22 mouse cellular contexts compared by ENCODE assay signal in genomic region chr10:97189696-97190095, GRCm38 (mm10).
A peak's percentile ranks its signal among the peaks of the same experiment; 100 is the strongest.
DNase-seq lines count a peak whose midpoint lies in the region; ATAC-seq lines count a peak whose summit lies in the region.
"Had no signal": no experiment of that assay in that cellular context is flagged by ENCODE, and none has a peak within 500 bp of the region (broad histone marks: within the 10 kb centered on the region; RNA-seq: fewer than 3 reads in every experiment).

No protein-coding gene starts in this region.

- no peak for ATAC-seq in heart, embryonic 12.5 days (ENCODE audit: insufficient number of reproducible peaks, low FRiP score)
- ATAC-seq: activated CD4-positive, CD25-positive, alpha-beta regulatory T cell, adult 4 months; CD4-positive, CD25-positive, alpha-beta regulatory T cell, adult 4 months; Patski had no signal

- no peak overlapping the region for H3K9ac ChIP-seq in heart, embryonic 12.5 days

- no peaks in the 10 kb centered on the region for H3K9me3 ChIP-seq in heart, embryonic 12.5 days (replicated peaks)
- H3K9me3 ChIP-seq in midbrain, embryonic 10.5 days (replicated peaks), result no peaks in the 10 kb centered on the region

- H3K4me3 ChIP-seq in heart, embryonic 12.5 days, result no peak overlapping the region
- H3K4me3 ChIP-seq in midbrain, embryonic 10.5 days, result no peak overlapping the region

- no peak overlapping the region for H3K27ac ChIP-seq in heart, embryonic 12.5 days (ENCODE audit: poor library complexity, severe bottlenecking)
- H3K27ac ChIP-seq in midbrain, embryonic 10.5 days (replicated peaks), result no peak overlapping the region

- H3K4me2 ChIP-seq in heart, embryonic 12.5 days, result no peak overlapping the region

- H3K27me3 ChIP-seq in heart, embryonic 12.5 days (replicated peaks), result no peaks in the 10 kb centered on the region
- H3K27me3 ChIP-seq in midbrain, embryonic 10.5 days (ENCODE audit: low read depth, poor library complexity, severe bottlenecking), result no peaks in the 10 kb centered on the region
- H3K27me3 ChIP-seq: CH12.LX had no signal

- H3K36me3 ChIP-seq in heart, embryonic 12.5 days, result no peaks in the 10 kb centered on the region
- no peaks in the 10 kb centered on the region for H3K36me3 ChIP-seq in midbrain, embryonic 10.5 days
- H3K36me3 ChIP-seq: G1E had no signal

- peak; percentile 73 for DNase-seq in Muller cell, postnatal 12 days (ENCODE audit: inconsistent ontology term)
- peak; percentile 60 for DNase-seq in retina, embryonic 14.5 days (ENCODE audit: low spot score)
- DNase-seq in retina, postnatal 1 day, result peak; percentile 83
- DNase-seq in midbrain, embryonic 10.5 days (ENCODE audit: low spot score), result no peak
- DNase-seq in embryo, embryonic 11 days, result no peak
- DNase-seq: adrenal gland, adult 2 months; adrenal gland, adult 8-10 months; adrenal gland, postnatal 10 days; adrenal gland, postnatal 14 days; adrenal gland, postnatal 25 days; adrenal gland, postnatal 36 days; B cell, adult 2 months; cerebellum, adult 11 months; cerebellum, adult 11-12 months; cerebellum, adult 18-20 months; cerebellum, adult 2 months had no signal

- no peaks in the 10 kb centered on the region for H3K4me1 ChIP-seq in heart, embryonic 12.5 days (replicated peaks)
- no peaks in the 10 kb centered on the region for H3K4me1 ChIP-seq in midbrain, embryonic 10.5 days

Comparison
In these comparisons a context has a peak if more than half of its experiments do, and no peak if none do; other contexts are left out.
1. DNase-seq: peak in Muller cell, postnatal 12 days (single experiment), retina, embryonic 14.5 days (single experiment) and retina, postnatal 1 day (single experiment); none in midbrain, embryonic 10.5 days (single experiment) and embryo, embryonic 11 days (single experiment).